Mouse (Mus musculus) hindbrain, postnatal 0 days (tissue): ENCODE results near the gene Gpr83. TPM values are rescaled to one million over a fixed set of nuclear protein-coding genes. Genes with fewer than 3 reads are reported as not detected.

ENCODE experiments used
- ATAC-seq: fragments of 200-750 bp; cut with Nextera tagmentation; 2 replicates; pipeline ENCODE4 v1.8.0; 2017; ENCODE audit warnings: mild to moderate bottlenecking, moderate TSS enrichment, moderate library complexity
- DNase-seq: peaks from one replicate; pipeline ENCODE4 v3.0.0-alpha.2; 2015; ENCODE audit warnings: low spot score
- H3K27ac ChIP-seq: fragments of 300-500 bp; sonication (generic); 2 replicates; pipeline ENCODE4 v1.5.1; 2014; ENCODE audit warnings: mild to moderate bottlenecking
- H3K27me3 ChIP-seq: fragments of 300-500 bp; sonication (generic); 2 replicates; pipeline ENCODE4 v1.6.1; 2014; ENCODE audit warnings: low read length, mixed read lengths; ENCODE audit not compliant: insufficient read depth
- H3K36me3 ChIP-seq: fragments of 300-500 bp; sonication (generic); 2 replicates; pipeline ENCODE4 v1.6.1; 2014; ENCODE audit warnings: low read length, mixed read lengths; ENCODE audit not compliant: insufficient read depth
- H3K4me1 ChIP-seq: fragments of 300-500 bp; sonication (generic); 2 replicates; pipeline ENCODE4 v1.6.1; 2014; ENCODE audit warnings: antibody characterized with exemption, low read length, mixed read lengths; ENCODE audit not compliant: insufficient read depth
- H3K4me2 ChIP-seq: fragments of 300-500 bp; sonication (generic); 2 replicates; pipeline ENCODE4 v1.6.1; 2014; ENCODE audit warnings: low read depth, mild to moderate bottlenecking, low read length, moderate library complexity, mixed read lengths
- H3K4me3 ChIP-seq: fragments of 300-500 bp; sonication (generic); 2 replicates; pipeline ENCODE4 v1.5.1; 2014; ENCODE audit warnings: low read length
- H3K9ac ChIP-seq: fragments of 300-500 bp; sonication (generic); replicated peaks from 2 replicates; pipeline ENCODE4 v1.6.1; 2014; ENCODE audit warnings: mild to moderate bottlenecking, low read length, moderate library complexity, mixed read lengths
- H3K9me3 ChIP-seq: fragments of 300-500 bp; sonication (generic); 2 replicates; pipeline ENCODE4 v1.6.1; 2016; ENCODE audit warnings: low read length, mixed read lengths
- CTCF ChIP-seq: IDR thresholded peaks from 2 replicates; pipeline ENCODE4 v1.5.1; 2016; ENCODE audit warnings: antibody characterized with exemption, control low read depth, low read depth
- WGBS: fragments of 180-500 bp; shearing (Covaris S2); extraction: QIAGEN DNeasy Blood & Tissue Kit; methylation state at CpG from one replicate; pipeline ENCODE4 v1.1.7; 2014; 5-methylcytosine and 5-hydroxymethylcytosine counted together
- polyA plus RNA-seq: library from polyadenylated mRNA; unstranded; fragments of >200 nt; fragmentation: Nextera tagmentation; extraction: Ambion mirVana; gene quantifications from 2 replicates; pipeline ENCODE4 v1.2.1, GENCODE M21; 2015
- total RNA-seq: library from RNA; depleted of rRNA; stranded (reverse); fragments of >200 nt; gene quantifications from 2 replicates; pipeline ENCODE4 v1.2.3, GENCODE M21; 2014

Gene Gpr83
- total and polyA plus RNA-seq, 2 experiments from 2014 or later, result 1.8 to 3.7 TPM

DNA sequence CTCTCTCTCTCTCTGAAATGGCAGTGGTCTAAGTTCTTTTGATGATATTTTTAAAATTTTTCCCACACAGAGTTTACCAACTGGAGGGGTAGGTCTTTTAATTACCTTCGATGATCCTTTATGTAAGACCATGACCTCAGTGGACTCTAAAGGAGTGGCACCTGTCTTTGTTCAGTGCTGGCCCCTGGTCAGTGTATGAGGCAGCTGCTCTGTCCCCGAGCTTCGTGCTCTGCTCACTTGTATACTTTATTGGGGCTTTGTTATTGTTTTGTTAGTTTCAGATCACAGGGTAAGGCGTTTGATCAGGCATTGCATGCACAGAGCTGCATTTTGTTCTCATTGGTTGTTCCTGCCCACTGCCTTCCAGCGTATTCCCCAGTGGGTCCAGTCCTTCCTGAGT, 20.0 kb upstream of the Gpr83 start:
- Histone ChIP-seq H3K4me2 (no peak overlapping the region), H3K27me3 (no peaks in the 10 kb centered on the region), H3K4me3 (no peak overlapping the region), H3K4me1 (no peaks in the 10 kb centered on the region), H3K36me3 (peaks cover under 1% of the 10 kb centered on the region; the same call in 1 of the 2 replicates), H3K9ac (no peak overlapping the region), H3K27ac (no peak overlapping the region), H3K9me3 (no peaks in the 10 kb centered on the region)
- DNase-seq (no peak), ATAC-seq (no peak)
- no peak for TF ChIP-seq CTCF
- WGBS, result 77% methylated on average over 5 of the region's 5 CpGs

DNA sequence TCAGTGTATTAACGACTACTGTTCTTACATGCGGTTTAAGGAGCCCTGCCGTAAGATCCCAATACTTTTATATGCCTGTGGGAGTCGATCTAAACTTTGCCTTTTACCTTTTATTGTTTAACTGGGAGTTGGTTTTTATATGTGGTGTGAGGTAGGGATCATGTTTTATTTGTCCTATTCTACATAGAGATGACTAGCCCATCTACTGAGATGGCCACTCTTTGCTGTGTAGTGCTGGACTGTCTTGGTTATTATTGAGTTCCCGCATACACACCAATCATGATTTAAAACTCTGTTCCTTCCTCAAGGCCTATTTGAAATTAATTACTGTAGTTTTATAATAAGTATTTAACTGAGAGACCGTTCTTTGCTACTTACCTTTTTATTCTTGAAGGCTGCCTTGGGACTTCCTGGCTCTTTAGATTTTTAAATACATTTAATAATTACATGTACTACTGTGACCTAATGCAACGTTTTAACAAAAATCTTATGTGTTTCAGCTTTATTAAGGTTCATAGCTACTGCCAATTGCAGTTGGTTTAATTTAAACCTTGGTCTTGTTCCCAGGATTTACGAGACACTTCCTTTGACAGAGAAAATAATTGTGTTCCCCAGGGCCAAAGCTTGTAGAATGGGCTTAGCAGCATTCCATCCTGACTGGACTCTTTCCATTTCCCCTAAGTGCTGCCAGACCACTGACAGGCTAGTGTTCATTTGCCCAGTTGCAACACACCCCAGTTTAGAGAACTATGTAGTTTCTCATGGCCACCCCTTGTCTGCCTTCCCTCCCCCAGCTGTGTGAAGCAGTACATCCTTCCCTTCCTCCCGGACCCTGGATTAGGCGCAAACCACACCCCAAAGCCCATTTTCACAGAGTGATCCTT, 17.9 kb upstream of the Gpr83 start:
- H3K36me3 ChIP-seq, result no peaks in the 10 kb centered on the region
- DNase-seq (peak; percentile 48), ATAC-seq (peak; percentile 50; the same call in 1 of the 2 replicates)
- no peaks in the 10 kb centered on the region for H3K27me3 ChIP-seq
- H3K9ac ChIP-seq, result no peak overlapping the region
- H3K4me3 ChIP-seq, result no peak overlapping the region
- no peaks in the 10 kb centered on the region for H3K9me3 ChIP-seq
- H3K27ac ChIP-seq, result no peak overlapping the region
- no peaks in the 10 kb centered on the region for H3K4me1 ChIP-seq
- TF ChIP-seq CTCF, result no peak
- no peak overlapping the region for H3K4me2 ChIP-seq
- WGBS, result 68% methylated on average over 10 of the region's 10 CpGs

DNA sequence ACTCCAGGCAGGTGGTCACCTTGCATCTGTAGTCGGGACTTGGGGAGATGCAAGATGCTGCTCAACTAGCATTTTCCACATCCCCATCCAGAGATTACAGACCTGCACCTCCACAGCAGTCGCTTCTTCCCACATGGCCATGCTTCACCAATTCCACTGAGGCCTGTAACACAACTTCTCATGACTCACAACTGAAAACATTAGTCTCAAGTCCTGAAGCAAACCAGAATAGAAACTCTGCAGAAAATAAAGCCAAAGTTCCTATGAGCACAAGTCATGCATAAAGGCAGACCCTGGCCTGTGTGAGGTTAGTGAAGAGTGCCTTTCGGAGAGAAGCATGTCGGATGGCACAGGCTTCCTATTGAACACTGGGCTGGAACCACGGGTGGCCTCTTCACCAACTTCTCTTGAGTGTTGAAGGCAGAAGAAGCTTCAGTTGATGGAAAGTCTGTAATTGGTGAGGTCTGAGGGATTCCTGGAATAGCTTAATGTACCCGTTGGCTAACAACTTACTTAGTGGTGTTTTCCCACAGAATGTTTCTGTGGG, 16.6 kb upstream of the Gpr83 start:
- Histone ChIP-seq H3K9ac (no peak overlapping the region), H3K4me3 (no peak overlapping the region), H3K36me3 (no peaks in the 10 kb centered on the region), H3K27me3 (no peaks in the 10 kb centered on the region), H3K4me1 (no peaks in the 10 kb centered on the region), H3K9me3 (no peaks in the 10 kb centered on the region), H3K27ac (no peak overlapping the region), H3K4me2 (no peak overlapping the region)
- no peak for ATAC-seq
- 96% methylated on average over 6 of the region's 6 CpGs for WGBS
- no peak for TF ChIP-seq CTCF
- no peak for DNase-seq

DNA sequence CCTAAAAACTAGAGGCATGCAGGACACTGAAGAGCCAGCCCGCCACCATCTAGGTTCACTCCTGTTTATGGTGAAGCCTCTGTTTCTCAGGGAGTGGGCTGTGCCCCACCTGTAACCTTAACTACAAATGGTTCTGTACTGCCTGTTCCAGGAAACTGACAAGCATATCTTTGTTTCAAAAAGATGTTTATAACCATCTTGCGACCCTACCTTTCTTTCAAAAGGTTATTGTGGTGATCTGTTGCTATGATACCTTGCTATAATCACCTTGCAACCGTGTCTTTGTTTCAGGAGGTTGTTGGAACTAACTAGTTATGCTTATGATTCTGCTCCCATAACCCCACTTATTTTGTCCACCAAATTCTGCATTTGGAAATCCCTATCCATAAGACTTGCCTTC, 16.1 kb upstream of the Gpr83 start:
- H3K27me3 ChIP-seq, result no peaks in the 10 kb centered on the region
- no peak for ATAC-seq
- no peaks in the 10 kb centered on the region for H3K4me1 ChIP-seq
- H3K4me2 ChIP-seq, result no peak overlapping the region
- H3K27ac ChIP-seq, result no peak overlapping the region
- DNase-seq, result no peak
- no peaks in the 10 kb centered on the region for H3K9me3 ChIP-seq
- no peak overlapping the region for H3K4me3 ChIP-seq
- WGBS, result 92% methylated on average over 3 of the region's 3 CpGs
- no peak overlapping the region for H3K9ac ChIP-seq
- no peak for TF ChIP-seq CTCF
- no peaks in the 10 kb centered on the region for H3K36me3 ChIP-seq

DNA sequence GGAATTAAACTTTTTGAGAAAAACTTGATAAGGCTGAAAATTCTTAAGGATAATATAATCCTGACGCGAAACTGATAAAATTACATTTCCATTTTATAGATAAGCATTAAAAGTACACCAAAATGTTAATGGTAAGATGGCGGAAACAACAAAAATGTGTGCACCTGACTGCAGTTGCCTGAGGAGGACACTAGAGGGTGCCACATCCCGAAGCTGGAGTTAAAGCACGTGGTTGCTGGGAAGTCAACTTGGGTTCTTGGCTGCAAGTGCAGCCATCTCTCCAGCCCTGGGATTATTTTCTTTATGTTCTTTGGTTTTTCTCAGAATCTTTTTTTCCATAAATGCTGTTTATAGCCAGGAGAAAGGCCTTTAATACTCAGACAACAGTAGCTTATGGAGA, 13.6 kb upstream of the Gpr83 start:
- Histone ChIP-seq H3K4me3 (no peak overlapping the region), H3K9ac (no peak overlapping the region), H3K4me1 (no peaks in the 10 kb centered on the region), H3K9me3 (no peaks in the 10 kb centered on the region), H3K27me3 (no peaks in the 10 kb centered on the region), H3K36me3 (no peaks in the 10 kb centered on the region), H3K27ac (no peak overlapping the region), H3K4me2 (no peak overlapping the region)
- peak; percentile 57 for TF ChIP-seq CTCF
- 58% methylated on average over 5 of the region's 5 CpGs for WGBS
- ATAC-seq (no peak), DNase-seq (no peak)

DNA sequence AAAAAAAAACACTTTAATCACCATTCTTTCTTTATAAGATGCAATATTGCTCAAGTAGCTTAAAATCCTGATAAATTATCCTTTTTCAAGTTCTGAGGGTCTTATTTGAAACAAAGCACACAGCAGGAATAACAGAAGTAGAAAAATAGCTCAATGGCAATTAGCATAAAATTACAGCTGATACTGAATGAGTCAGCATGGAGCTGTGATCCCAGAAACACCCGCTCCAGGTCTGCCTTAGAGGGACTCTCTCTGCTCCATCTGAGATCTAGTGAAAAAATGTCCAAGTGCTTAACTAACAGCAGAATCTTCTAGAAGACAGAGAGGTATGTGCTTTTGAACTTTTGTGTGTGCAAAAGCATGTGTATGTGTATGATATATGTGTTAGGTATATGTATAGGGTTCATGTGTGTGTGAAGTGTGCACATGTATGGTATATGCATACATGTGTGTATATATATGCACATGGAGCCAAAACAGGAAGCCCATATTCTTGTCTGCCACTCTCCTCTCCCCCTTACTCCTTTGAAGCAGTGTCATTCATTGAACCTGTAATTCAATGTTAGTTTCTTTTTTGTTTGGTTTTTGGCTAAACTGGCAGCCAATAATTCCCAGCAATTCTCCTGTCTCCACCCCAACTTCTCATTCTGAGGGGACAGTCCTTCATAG, 11.6 kb upstream of the Gpr83 start:
- no peaks in the 10 kb centered on the region for H3K4me1 ChIP-seq
- H3K36me3 ChIP-seq, result no peaks in the 10 kb centered on the region
- H3K27me3 ChIP-seq, result no peaks in the 10 kb centered on the region
- TF ChIP-seq CTCF, result no peak
- no peak overlapping the region for H3K4me3 ChIP-seq
- 48% methylated on average over 1 of the region's 1 CpGs for WGBS
- no peak overlapping the region for H3K4me2 ChIP-seq
- H3K9ac ChIP-seq, result no peak overlapping the region
- H3K9me3 ChIP-seq, result no peaks in the 10 kb centered on the region
- no peak for ATAC-seq
- no peak for DNase-seq
- H3K27ac ChIP-seq, result no peak overlapping the region
